Mouse (Mus musculus) c-Kit-positive CD71-negative TER-119-negative erythroid progenitor cells, embryonic 14.5 days (primary cell): ENCODE measurements around the gene Galns.

Experiments
- DNase-seq: peaks from one replicate; pipeline ENCODE4 v3.0.0-alpha.2; 2013; ENCODE audit warnings: low read depth

Galns gene

GRCm38 (mm10) chr8:122546066-122546755 is 65.1 kb downstream of the Galns start:
- DNase-seq: no peak

- no peak for DNase-seq
Observed at GRCm38 (mm10) chr8:122544138-122544537, 67.1 kb downstream of the Galns start.

DNA sequence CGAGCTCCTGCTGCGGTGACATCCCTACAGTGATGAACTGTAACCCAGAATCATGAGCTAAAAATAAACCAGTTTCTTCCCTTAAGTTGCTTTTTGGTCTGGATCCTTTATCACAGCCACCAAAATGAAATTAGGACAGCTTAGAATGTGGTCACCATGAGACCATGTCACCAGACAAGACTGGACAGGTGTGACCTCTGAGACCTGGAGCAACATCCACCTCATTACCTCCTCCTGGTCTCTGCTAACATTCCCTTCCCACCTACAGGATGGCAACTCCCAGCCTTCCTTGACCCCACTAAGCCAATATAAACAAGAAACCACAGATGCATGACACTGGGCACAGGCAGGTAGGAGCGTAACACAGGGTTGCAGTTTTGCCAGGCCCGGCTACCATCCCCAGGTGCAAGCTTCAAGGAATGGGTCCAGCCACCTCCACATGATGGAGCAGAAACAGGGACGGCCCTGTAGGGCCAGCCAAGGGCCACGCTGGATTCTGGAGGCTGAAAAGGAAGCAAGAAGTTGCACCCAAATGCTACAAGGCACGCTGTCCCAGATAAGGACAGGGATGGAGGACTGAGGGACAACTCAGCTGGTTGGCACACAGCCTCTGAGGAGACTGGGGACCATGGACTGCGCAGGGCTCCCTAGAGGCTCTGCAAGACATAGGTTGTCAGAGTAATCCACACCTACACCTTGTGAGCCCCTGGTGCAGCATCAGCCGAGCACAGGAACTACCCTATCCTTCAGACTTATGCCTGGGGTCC is 72.8 kb downstream of the Galns start:
- no peak for DNase-seq

DNA sequence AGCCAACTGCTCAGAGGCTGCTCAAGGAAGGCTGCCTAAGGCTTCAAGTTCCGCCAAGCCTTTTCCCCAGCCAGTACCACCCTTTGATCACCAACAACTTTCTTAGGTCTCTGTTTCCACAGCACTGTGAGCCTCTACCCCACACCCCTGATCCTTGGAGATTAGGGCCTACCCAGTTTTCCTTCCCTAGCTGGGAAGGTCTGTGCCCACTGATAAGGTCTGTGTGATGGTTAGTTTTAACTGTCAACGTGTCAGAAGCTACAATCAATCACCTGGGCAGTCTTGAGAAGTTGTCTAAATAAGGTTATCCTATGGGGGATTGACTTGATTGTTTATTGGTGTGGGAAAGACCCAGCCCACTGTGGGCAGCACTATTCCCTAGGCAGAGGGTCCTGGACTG is 73.5 kb downstream of the Galns start:
- no peak for DNase-seq

DNA sequence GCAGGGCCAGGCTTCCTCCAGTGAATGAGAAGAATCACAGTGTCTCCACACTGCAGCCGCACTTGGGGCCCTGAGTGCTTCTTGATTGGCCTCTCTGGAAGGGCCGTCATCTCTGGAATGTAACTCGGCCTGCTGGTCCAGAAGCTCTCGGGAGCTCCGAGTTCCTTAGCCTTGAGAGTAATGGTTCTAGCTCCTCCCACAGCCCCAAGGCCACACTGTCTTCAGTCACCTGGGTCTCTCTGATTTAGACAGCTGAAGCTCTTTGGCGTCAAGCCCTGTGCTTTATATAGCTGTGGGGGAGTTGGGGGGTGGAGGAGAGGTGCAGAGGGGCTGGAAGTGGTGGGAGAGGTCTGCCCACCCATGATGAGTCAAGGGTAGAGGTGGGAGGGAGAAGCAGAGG is 74.2 kb downstream of the Galns start:
- no peak for DNase-seq

GRCm38 (mm10) chr8:122531312-122531711 is 80.0 kb downstream of the Galns start:
- no peak for DNase-seq

GRCm38 (mm10) chr8:122529159-122529558 is 82.1 kb downstream of the Galns start:
- DNase-seq: no peak
